Mouse (Mus musculus) urinary bladder, adult 18-20 months (tissue): ENCODE results near the gene Noxo1.
A peak's percentile ranks its signal among the peaks of the same experiment; 100 is the strongest.

Source experiments
- DNase-seq, 2 experiments: peaks; one replicate each; pipeline ENCODE4 v3.0.0; 2022; ENCODE audit warnings: low spot score in 2 of 2, mixed read lengths in 2 of 2

The Noxo1 gene

DNA sequence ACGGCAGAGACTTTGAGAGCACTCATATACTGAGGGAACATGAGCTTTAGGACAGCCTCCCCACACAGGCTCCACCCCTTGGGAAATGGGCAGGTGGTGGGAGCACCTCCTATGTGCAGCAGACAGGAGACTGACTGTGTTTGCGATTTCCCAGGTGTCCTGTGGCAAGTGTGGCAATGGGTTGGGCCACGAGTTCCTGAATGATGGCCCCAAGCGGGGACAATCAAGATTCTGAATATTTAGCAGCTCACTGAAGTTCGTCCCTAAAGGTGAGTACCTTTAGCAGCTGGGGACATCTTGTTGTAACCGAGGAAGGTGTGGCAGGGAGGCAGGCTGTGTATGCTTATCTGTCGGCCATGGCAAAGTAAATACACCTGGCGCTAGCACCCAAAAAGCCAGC, 43.9 kb downstream of the Noxo1 start:
- DNase-seq: no peak

DNA sequence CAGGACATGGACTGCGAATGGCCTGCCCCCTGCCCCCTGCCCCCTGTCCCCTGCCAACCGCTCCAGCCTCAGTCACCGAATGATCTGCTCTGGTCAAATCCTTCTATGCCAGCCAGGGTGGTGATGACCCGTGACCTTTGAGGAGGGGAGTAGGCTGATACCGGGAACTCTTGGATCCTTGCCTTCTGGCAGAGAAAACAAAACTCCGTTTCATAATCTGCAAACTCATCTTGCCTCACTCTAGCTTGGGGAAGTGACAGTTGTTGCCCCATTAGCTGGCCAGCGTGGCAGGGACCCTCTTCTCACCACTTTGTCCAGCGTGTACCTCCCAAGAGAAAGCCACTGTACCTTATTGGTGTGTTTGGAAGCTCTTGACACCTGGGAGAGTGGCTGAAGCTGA, 46.3 kb downstream of the Noxo1 start:
- no peak for DNase-seq

DNA sequence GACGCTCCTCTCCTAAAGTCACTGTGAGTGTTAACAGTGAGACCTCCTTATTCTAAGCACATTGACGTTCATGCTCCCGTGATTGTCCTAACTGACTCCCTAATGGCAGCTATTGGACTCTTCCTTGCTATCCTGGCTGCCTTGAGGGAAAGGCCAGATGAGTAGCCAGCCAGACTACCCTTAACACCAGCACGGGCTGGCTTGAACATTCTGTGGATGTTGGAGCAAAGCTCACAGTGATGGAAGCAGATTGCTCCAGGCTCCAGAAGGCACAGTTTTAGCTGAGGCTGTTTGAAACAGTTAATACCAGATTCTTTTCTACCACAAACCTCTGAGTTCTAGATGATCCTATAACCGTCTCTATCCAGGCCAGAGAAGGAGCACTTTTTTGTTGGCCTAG, 47.9 kb downstream of the Noxo1 start:
- DNase-seq: no peak

DNA sequence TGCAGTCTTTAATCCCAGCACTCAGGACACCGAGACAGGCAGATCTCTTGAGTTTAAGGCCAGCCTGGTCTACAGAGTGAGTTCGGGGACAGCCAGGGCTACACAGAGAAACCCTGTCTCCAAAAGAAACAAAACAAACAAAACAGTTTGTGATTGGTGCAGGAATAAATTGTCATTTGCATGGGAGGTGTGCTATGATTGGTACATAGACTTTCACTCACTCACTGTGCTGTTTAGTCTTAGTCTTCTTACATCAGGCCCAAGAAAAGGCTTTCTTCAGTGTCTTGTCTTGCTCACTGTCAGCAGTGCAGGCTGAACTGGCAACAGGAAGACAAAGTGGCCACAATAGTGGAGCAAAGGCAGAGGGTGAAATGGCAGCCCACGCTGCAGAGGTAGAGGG, 48.3 kb downstream of the Noxo1 start:
- no peak for DNase-seq

DNA sequence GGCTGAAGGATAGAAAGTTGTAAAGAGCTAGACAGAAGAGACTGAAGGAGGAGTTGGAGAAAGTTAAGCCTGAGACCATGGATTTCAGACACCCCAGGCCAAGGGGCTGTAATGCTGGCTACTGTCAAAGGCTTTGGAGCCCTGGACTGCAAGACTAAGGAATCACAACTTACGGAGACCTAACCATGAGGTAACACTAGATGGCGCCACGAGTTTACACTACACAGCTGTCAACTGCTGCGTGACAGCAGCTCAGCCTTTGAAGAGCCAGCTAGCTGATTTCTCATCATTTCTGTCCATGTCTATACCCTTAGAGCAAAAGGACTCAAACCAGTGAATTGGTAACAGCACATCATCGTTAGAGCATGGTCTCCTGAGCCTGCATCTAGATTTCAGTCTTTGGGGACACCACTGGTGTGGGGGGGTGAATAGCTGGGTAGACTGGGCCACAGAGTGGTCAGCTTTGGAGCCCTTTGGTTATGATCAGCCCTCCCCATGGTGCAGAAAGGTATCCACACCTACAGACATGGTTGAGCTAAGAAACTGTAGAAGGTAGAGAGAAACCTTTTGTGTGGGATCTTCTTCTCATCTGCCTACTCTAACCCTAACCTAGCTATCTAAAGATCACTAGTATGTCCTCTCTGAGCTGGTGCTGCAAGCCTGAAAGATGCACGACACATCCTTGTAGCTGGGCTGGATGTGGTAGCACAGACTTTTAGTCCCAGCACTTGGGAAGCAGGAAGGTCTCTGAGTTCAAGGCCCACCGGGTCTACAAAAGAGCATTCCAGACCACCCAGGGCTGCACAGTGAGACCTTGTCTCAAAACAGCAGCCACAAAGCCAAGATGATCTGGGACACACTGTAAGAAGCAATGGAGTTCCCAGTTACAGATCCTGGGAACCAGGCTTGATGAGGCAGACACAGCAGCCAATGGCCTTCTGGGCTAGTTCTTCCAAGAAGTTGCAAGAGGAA, 49.8 kb downstream of the Noxo1 start:
- peak; percentile 70 for DNase-seq

DNA sequence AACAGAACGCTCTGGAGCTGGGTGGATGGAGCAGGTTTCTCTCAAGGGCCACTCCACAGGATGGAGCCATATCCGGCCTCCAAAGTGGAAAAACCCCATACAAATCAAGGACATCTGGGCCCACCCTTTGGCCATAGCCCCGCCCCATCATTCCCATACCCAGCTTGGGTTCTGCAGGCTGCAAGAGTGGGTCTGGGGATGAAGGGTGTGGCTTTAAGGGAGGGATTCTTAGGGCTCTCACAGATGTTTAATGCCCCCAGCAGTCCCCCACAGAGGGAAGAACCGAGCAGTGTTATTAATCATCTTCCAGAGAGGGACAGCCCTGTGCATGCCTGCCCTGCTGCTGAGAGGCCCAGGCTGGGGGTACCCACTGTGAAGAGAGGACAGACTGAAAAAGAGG, 51.0 kb downstream of the Noxo1 start:
- no peak for DNase-seq
